Mouse (Mus musculus) CH12.LX (cell line): Measurements from ENCODE around the gene Gas7. TPM values are rescaled to one million over a fixed set of nuclear protein-coding genes. Genes with fewer than 3 reads are reported as not detected.

Experiments used
- DNase-seq: peaks from one replicate; pipeline ENCODE4 v3.0.0-alpha.2; 2013; ENCODE audit errors: extremely low read depth
- H3K27ac ChIP-seq: 2 replicates; pipeline ENCODE4 v1.5.1; 2012; ENCODE audit warnings: low read depth, mild to moderate bottlenecking, control low read depth, moderate library complexity; ENCODE audit not compliant: insufficient read depth
- H3K27me3 ChIP-seq: replicated peaks from 2 replicates; pipeline ENCODE3; 2012; ENCODE audit warnings: inconsistent platforms
- H3K36me3 ChIP-seq, 2 experiments: replicated peaks in 1 of 2; 2 replicates each; pipeline versions ENCODE3 to v1.6.1; 2012; ENCODE audit warnings: inconsistent platforms in 1 of 2, low read length in 1 of 2, mild to moderate bottlenecking in 1 of 2, mixed read lengths in 1 of 2, moderate library complexity in 1 of 2; ENCODE audit not compliant: control insufficient read depth in 1 of 2, insufficient read depth in 1 of 2
- H3K4me1 ChIP-seq, 2 experiments: 2 replicates each; pipeline ENCODE4 v1.6.1; 2012; ENCODE audit warnings: inconsistent platforms in 1 of 2, moderate library complexity in 1 of 2; ENCODE audit not compliant: insufficient read depth in 2 of 2, control insufficient read depth in 1 of 2
- H3K4me2 ChIP-seq: 2 replicates; pipeline ENCODE4 v1.6.1; 2012; ENCODE audit warnings: low read depth, mild to moderate bottlenecking, control low read depth; ENCODE audit not compliant: poor library complexity, insufficient read depth, severe bottlenecking
- H3K4me3 ChIP-seq, 3 experiments: fragments of 150-350 bp in 1 of 3; sonication (generic) in 1 of 3; replicated peaks in 1 of 3; 2 replicates each; pipeline versions ENCODE3 to v1.5.1; 2011 to 2012; ENCODE audit warnings: low read depth in 2 of 3, low read length in 2 of 3, mild to moderate bottlenecking in 2 of 3, moderate library complexity in 2 of 3, control low read depth in 1 of 3, improper control_type of control experiment in 1 of 3, inconsistent platforms in 1 of 3, mixed read lengths in 1 of 3; ENCODE audit not compliant: poor library complexity in 1 of 3
- H3K79me2 ChIP-seq: replicated peaks from 2 replicates; pipeline ENCODE4 v1.6.1; 2012; ENCODE audit warnings: mild to moderate bottlenecking, moderate library complexity; ENCODE audit not compliant: control insufficient read depth, poor library complexity, insufficient read depth, severe bottlenecking; ENCODE audit errors: extremely low read depth
- H3K9ac ChIP-seq: 2 replicates; pipeline ENCODE4 v1.6.1; 2012; ENCODE audit warnings: low read depth, mild to moderate bottlenecking, control low read depth, moderate library complexity; ENCODE audit not compliant: insufficient read depth
- H3K9me3 ChIP-seq: replicated peaks from 2 replicates; pipeline ENCODE3; 2012; ENCODE audit warnings: low read length, inconsistent platforms, mixed read lengths
- BHLHE40 ChIP-seq: IDR thresholded peaks from 2 replicates; pipeline ENCODE4 v1.6.1; 2011; ENCODE audit warnings: mild to moderate bottlenecking, low read depth, low read length, improper control_type of control experiment
- CHD2 ChIP-seq: IDR thresholded peaks from 2 replicates; pipeline ENCODE4 v1.6.1; 2011; ENCODE audit warnings: low read length, improper control_type of control experiment
- CTCF ChIP-seq, 2 experiments: IDR thresholded peaks in 1 of 2; conservative IDR thresholded peaks in 1 of 2; 2 replicates each; pipeline ENCODE4 v1.5.1; 2011 to 2012; ENCODE audit warnings: low read depth in 2 of 2, low read length in 2 of 2, improper control_type of control experiment in 1 of 2, inconsistent platforms in 1 of 2, mild to moderate bottlenecking in 1 of 2, moderate library complexity in 1 of 2
- E2F4 ChIP-seq: IDR thresholded peaks from 2 replicates; pipeline ENCODE4 v1.6.1; 2011; ENCODE audit warnings: low read depth, low read length, improper control_type of control experiment; ENCODE audit not compliant: insufficient replicate concordance
- ETS1 ChIP-seq: conservative IDR thresholded peaks from 2 replicates; pipeline ENCODE4 v1.6.1; 2012; ENCODE audit warnings: low read depth, mild to moderate bottlenecking, inconsistent platforms, low read length, improper control_type of control experiment, moderate library complexity
- GABPA ChIP-seq: IDR thresholded peaks from 2 replicates; pipeline ENCODE4 v1.6.1; 2012; ENCODE audit warnings: low read depth, low read length, improper control_type of control experiment, inconsistent platforms; ENCODE audit not compliant: insufficient replicate concordance
- IRF4 ChIP-seq: IDR thresholded peaks from 2 replicates; pipeline ENCODE4 v1.6.1; 2014; ENCODE audit warnings: low read depth, mild to moderate bottlenecking, inconsistent platforms, low read length, improper control_type of control experiment
- JUN ChIP-seq: IDR thresholded peaks from 2 replicates; pipeline ENCODE4 v1.6.1; 2011; ENCODE audit warnings: low read depth, mild to moderate bottlenecking, low read length, improper control_type of control experiment, moderate library complexity; ENCODE audit not compliant: insufficient read depth
- JUND ChIP-seq: conservative IDR thresholded peaks from 2 replicates; pipeline ENCODE4 v1.6.1; 2011; ENCODE audit warnings: low read depth, low read length, improper control_type of control experiment
- KAT2A ChIP-seq: IDR thresholded peaks from 2 replicates; pipeline ENCODE4 v1.6.1; 2012; ENCODE audit warnings: low read length, improper control_type of control experiment, inconsistent platforms; ENCODE audit not compliant: insufficient replicate concordance
- MAFK ChIP-seq: IDR thresholded peaks from 2 replicates; pipeline ENCODE4 v1.6.1; 2011; ENCODE audit warnings: low read length, improper control_type of control experiment; ENCODE audit not compliant: insufficient replicate concordance
- MAX ChIP-seq: IDR thresholded peaks from 2 replicates; pipeline ENCODE4 v1.6.1; 2011; ENCODE audit warnings: low read length, improper control_type of control experiment
- MXI1 ChIP-seq: IDR thresholded peaks from 2 replicates; pipeline ENCODE4 v1.6.1; 2011; ENCODE audit warnings: mild to moderate bottlenecking, low read depth, low read length, improper control_type of control experiment
- MYC ChIP-seq: IDR thresholded peaks from 2 replicates; pipeline ENCODE4 v1.6.1; 2011; ENCODE audit warnings: low read depth, mild to moderate bottlenecking, improper control_type of control experiment, low read length
- NELFE ChIP-seq: IDR thresholded peaks from 2 replicates; pipeline ENCODE4 v1.6.1; 2011; ENCODE audit warnings: low read depth, low read length, improper control_type of control experiment
- NRF1 ChIP-seq: IDR thresholded peaks from 2 replicates; pipeline ENCODE4 v1.6.1; 2014; ENCODE audit warnings: low read depth, mild to moderate bottlenecking, inconsistent platforms, low read length, improper control_type of control experiment, moderate library complexity
- POLR2A ChIP-seq: IDR thresholded peaks from 2 replicates; pipeline ENCODE4 v1.6.1; 2011; ENCODE audit warnings: low read depth, mild to moderate bottlenecking, improper control_type of control experiment, low read length
- SIN3A ChIP-seq: IDR thresholded peaks from 2 replicates; pipeline ENCODE4 v1.6.1; 2012; ENCODE audit warnings: low read length, improper control_type of control experiment, inconsistent platforms
- TBP ChIP-seq: conservative IDR thresholded peaks from 2 replicates; pipeline ENCODE4 v1.6.1; 2011; ENCODE audit warnings: low read depth, low read length, improper control_type of control experiment
- TCF12 ChIP-seq: IDR thresholded peaks from 2 replicates; pipeline ENCODE4 v1.6.1; 2014; ENCODE audit warnings: low read depth, mild to moderate bottlenecking, inconsistent platforms, low read length, improper control_type of control experiment
- UBTF ChIP-seq: IDR thresholded peaks from 2 replicates; pipeline ENCODE4 v1.6.1; 2012; ENCODE audit warnings: low read depth, mild to moderate bottlenecking, inconsistent platforms, low read length, improper control_type of control experiment, moderate library complexity
- ZKSCAN1 ChIP-seq: IDR thresholded peaks from 2 replicates; pipeline ENCODE4 v1.6.1; 2012; ENCODE audit warnings: low read depth, inconsistent platforms, low read length, improper control_type of control experiment, borderline replicate concordance
- ZMIZ1 ChIP-seq: IDR thresholded peaks from 2 replicates; pipeline ENCODE4 v1.6.1; 2012; ENCODE audit warnings: low read depth, mild to moderate bottlenecking, inconsistent platforms, low read length, improper control_type of control experiment
- ZNF384 ChIP-seq: IDR thresholded peaks from 2 replicates; pipeline ENCODE4 v1.6.1; 2012; ENCODE audit warnings: low read depth, low read length, improper control_type of control experiment, inconsistent platforms
- dilution Hi-C: fragments of 300-500 bp; cut with MboI; formaldehyde crosslinking; loops from 2 replicates; pipeline ENCODE4 v1.14.3; 2020; ENCODE audit warnings: low sequenced_read_pairs; ENCODE audit not compliant: extremely low pct_unique_long_range_greater_than_20kb, extremely low pct_ligation_motif_present
- in situ Hi-C: fragments of 300-500 bp; cut with MboI; formaldehyde crosslinking; loops from 3 replicates; pipeline ENCODE4 v1.14.3; 2019; ENCODE audit warnings: low sequenced_read_pairs, low pct_ligation_motif_present, low pct_unique_long_range_greater_than_20kb, mixed read lengths
- polyA plus RNA-seq: library from polyadenylated mRNA; unstranded; fragments of >175 nt; gene quantifications from 2 replicates; pipeline ENCODE4 v1.2.1, GENCODE M21; 2012; ENCODE audit warnings: low read depth; ENCODE audit not compliant: insufficient read length
- total RNA-seq, 2 experiments: library from RNA; depleted of rRNA; stranded (reverse); fragments of 300-350 nt in 1 of 2; fragments of >200 nt in 1 of 2; gene quantifications; 2 replicates each; pipeline ENCODE4 v1.2.3; 2012 to 2014

Gene Gas7
- total and polyA plus RNA-seq, 3 experiments = 7.0 to 20.8 (median 7.0) TPM

GRCm38 (mm10) chr11:67468846-67469245, 13.6 kb downstream of the Gas7 start:
- Histone ChIP-seq H3K79me2 (no peaks in the 10 kb centered on the region), H3K4me3 (no peak overlapping the region), H3K9me3 (no peaks in the 10 kb centered on the region), H3K4me1 (peaks cover 7 to 13% of the 10 kb centered on the region in 2 experiments), H3K27me3 (no peaks in the 10 kb centered on the region), H3K36me3 (no peaks in the 10 kb centered on the region), H3K9ac (no peak overlapping the region)
- in situ Hi-C loops = no loop called here
- dilution Hi-C loops = no loop called here
- no peak for DNase-seq
- TF ChIP-seq TCF12 (no peak), SIN3A (no peak)
- TF ChIP-seq, all 38 proteins: peak for 0
- Histone ChIP-seq H3K27ac (no peak overlapping the region), H3K4me2 (no peak overlapping the region)

- no peak overlapping the region for H3K4me2 ChIP-seq
- in situ Hi-C loops = no loop called here
- H3K4me1 ChIP-seq = peaks cover 4 to 12% of the 10 kb centered on the region in 2 experiments
- H3K9ac ChIP-seq = no peak overlapping the region
- H3K36me3 ChIP-seq = no peaks in the 10 kb centered on the region
- no peak overlapping the region for H3K4me3 ChIP-seq
- no peak for DNase-seq
- no peak overlapping the region for H3K27ac ChIP-seq
- H3K79me2 ChIP-seq = no peaks in the 10 kb centered on the region
- TF ChIP-seq UBTF (no peak), BHLHE40 (no peak), IRF4 (no peak), JUN (no peak), NRF1 (no peak), CHD2 (no peak), KAT2A (no peak), SIN3A (no peak), POLR2A (no peak), TCF12 (no peak), ZMIZ1 (no peak), MYC (no peak)
- TF ChIP-seq, all 38 proteins: peak for 0
- Histone ChIP-seq H3K9me3 (no peaks in the 10 kb centered on the region), H3K27me3 (no peaks in the 10 kb centered on the region)
- dilution Hi-C loops = no loop called here
Observed at GRCm38 (mm10) chr11:67474590-67474989, 19.4 kb downstream of the Gas7 start.

GRCm38 (mm10) chr11:67479534-67479933, 24.3 kb downstream of the Gas7 start:
- in situ Hi-C loops = no loop called here
- H3K79me2 ChIP-seq = no peaks in the 10 kb centered on the region
- peak overlapping the region; percentile 78 for H3K4me2 ChIP-seq
- no peaks in the 10 kb centered on the region for H3K27me3 ChIP-seq
- peaks cover 23 to 50% of the 10 kb centered on the region in 2 experiments for H3K4me1 ChIP-seq
- DNase-seq = peak; percentile 91
- H3K9ac ChIP-seq = no peak overlapping the region
- H3K4me3 ChIP-seq = no peak overlapping the region
- H3K9me3 ChIP-seq = no peaks in the 10 kb centered on the region
- H3K36me3 ChIP-seq = no peaks in the 10 kb centered on the region
- peak overlapping the region; percentile 50 for H3K27ac ChIP-seq
- dilution Hi-C loops = no loop called here
- no peak for TF ChIP-seq KAT2A
- peak; percentile 65 for TF ChIP-seq BHLHE40
- peak; percentile 58; the same call in 1 of the 2 replicates for TF ChIP-seq ZMIZ1
- no peak for TF ChIP-seq NRF1
- no peak for TF ChIP-seq GABPA
- no peak; the same call in 1 of the 2 replicates for TF ChIP-seq JUND
- no peak for TF ChIP-seq MAFK
- TF ChIP-seq MXI1 = peak; percentile 65; the same call in 1 of the 2 replicates
- peak; percentile 52; the same call in 1 of the 2 replicates for TF ChIP-seq MYC
- TF ChIP-seq UBTF = no peak
- peak; percentile 75; the same call in 1 of the 2 replicates for TF ChIP-seq TBP
- peak; percentile 69; the same call in 1 of the 2 replicates for TF ChIP-seq MAX
- TF ChIP-seq NELFE = peak; percentile 73
- TF ChIP-seq ZNF384 = peak; percentile 25; the same call in 1 of the 2 replicates
- no peak for TF ChIP-seq CTCF (conservative IDR thresholded peaks at IDR 0.05 in 1 of 2, IDR thresholded peaks at IDR 0.05 in 1 of 2; ENCODE audit: low read depth in 2 of 2, low read length in 2 of 2)
- peak; percentile 63; the same call in 1 of the 2 replicates for TF ChIP-seq POLR2A
- TF ChIP-seq ZKSCAN1 = no peak
- TF ChIP-seq E2F4 = no peak
- peak; percentile 78 for TF ChIP-seq ETS1
